ENCODE assay signal across 11 mouse cellular contexts in genomic region chr11:77901775-77902355, GRCm38 (mm10). TPM values are rescaled to one million over a fixed set of nuclear protein-coding genes. Genes with fewer than 3 reads are reported as not detected.
DNase-seq lines count a peak whose midpoint lies in the region; ATAC-seq and TF ChIP-seq lines count a peak whose summit lies in the region.
"Had no signal": no experiment of that assay in that cellular context is flagged by ENCODE, and none has a peak within 500 bp of the region (broad histone marks: within the 10 kb centered on the region; RNA-seq: fewer than 3 reads in every experiment).

No protein-coding gene starts in this region.

- H3K9ac ChIP-seq in kidney, embryonic 16.5 days (replicated peaks; ENCODE audit: low read length), result no peak overlapping the region
- peak overlapping the region; percentile 8; the same call in 1 of the 2 replicates for H3K9ac ChIP-seq in ES-Bruce4 (ENCODE audit: low read depth, poor library complexity, severe bottlenecking)
- H3K9ac ChIP-seq in forebrain, embryonic 12.5 days, result no peak overlapping the region
- H3K9ac ChIP-seq in midbrain, embryonic 12.5 days (replicated peaks), result no peak overlapping the region

- H3K27ac ChIP-seq in kidney, embryonic 16.5 days (ENCODE audit: low read length), result no peak overlapping the region
- H3K27ac ChIP-seq in ES-Bruce4 (ENCODE audit: insufficient read depth, low read length), result no peak overlapping the region
- H3K27ac ChIP-seq in forebrain, embryonic 12.5 days, result peak overlapping the region; percentile 22
- 0 out of 2 replicates have a peak overlapping the region, but pooled peaks have one; percentile 39 for H3K27ac ChIP-seq in midbrain, embryonic 12.5 days (replicated peaks)

- H3K4me3 ChIP-seq in kidney, embryonic 16.5 days (ENCODE audit: low read length), result no peak overlapping the region
- no peak overlapping the region for H3K4me3 ChIP-seq in ES-Bruce4 (ENCODE audit: low read depth, low read length)
- H3K4me3 ChIP-seq in forebrain, embryonic 12.5 days (replicated peaks), result no peak overlapping the region
- no peak overlapping the region for H3K4me3 ChIP-seq in midbrain, embryonic 12.5 days

- peaks cover 8% of the 10 kb centered on the region for H3K4me1 ChIP-seq in kidney, embryonic 16.5 days (ENCODE audit: insufficient read depth, low read length)
- peaks cover 7% of the 10 kb centered on the region for H3K4me1 ChIP-seq in ES-Bruce4 (ENCODE audit: control insufficient read depth, insufficient read depth, low read length)
- H3K4me1 ChIP-seq in forebrain, embryonic 12.5 days, result peaks cover 51% of the 10 kb centered on the region
- H3K4me1 ChIP-seq in midbrain, embryonic 12.5 days, result peaks cover 53% of the 10 kb centered on the region

- H3K4me2 ChIP-seq in kidney, embryonic 16.5 days (replicated peaks; ENCODE audit: low read depth, low read length), result no peak overlapping the region
- no peak overlapping the region for H3K4me2 ChIP-seq in forebrain, embryonic 12.5 days
- no peak overlapping the region for H3K4me2 ChIP-seq in midbrain, embryonic 12.5 days (replicated peaks)
- H3K4me2 ChIP-seq: heart, embryonic 11.5 days had no signal

- TF ChIP-seq EP300 in ES-Bruce4 (IDR thresholded peaks at IDR 0.05; ENCODE audit: insufficient read depth, low read depth, low read length), result no peak

- no peak for TF ChIP-seq POLR2A in ES-Bruce4 (IDR thresholded peaks at IDR 0.05; ENCODE audit: insufficient read depth, low read length)

- DNase-seq in kidney, adult 18-20 months, result peak; percentile 38
- DNase-seq in retina, postnatal 1 day, result no peak
- no peak for DNase-seq in adrenal gland, postnatal 4 days (ENCODE audit: low spot score in 2 of 2)
- DNase-seq in adrenal gland, adult (ENCODE audit: inconsistent age in 2 of 2, low spot score in 1 of 2), result no peak
- DNase-seq: layer of hippocampus, adult 9-11 months had no signal

- no peaks in the 10 kb centered on the region for H3K36me3 ChIP-seq in kidney, embryonic 16.5 days (ENCODE audit: insufficient read depth, low read length)
- no peaks in the 10 kb centered on the region for H3K36me3 ChIP-seq in ES-Bruce4 (ENCODE audit: control insufficient read depth, insufficient read depth, low read length, poor library complexity, severe bottlenecking)
- H3K36me3 ChIP-seq in forebrain, embryonic 12.5 days (replicated peaks), result no peaks in the 10 kb centered on the region
- no peaks in the 10 kb centered on the region for H3K36me3 ChIP-seq in midbrain, embryonic 12.5 days

- peaks cover 20% of the 10 kb centered on the region for H3K27me3 ChIP-seq in kidney, embryonic 16.5 days (ENCODE audit: insufficient read depth, low read length)
- H3K27me3 ChIP-seq in ES-Bruce4 (ENCODE audit: control insufficient read depth, insufficient read depth, low read length, poor library complexity, severe bottlenecking), result no peaks in the 10 kb centered on the region
- peaks cover 11% of the 10 kb centered on the region; the same call in 1 of the 2 replicates for H3K27me3 ChIP-seq in forebrain, embryonic 12.5 days
- H3K27me3 ChIP-seq in midbrain, embryonic 12.5 days, result peaks cover 55% of the 10 kb centered on the region

- WGBS in kidney, embryonic 16.5 days, result 44% methylated on average over 8 of the region's 8 CpGs
- 34% methylated on average over 8 of the region's 8 CpGs for WGBS in forebrain, embryonic 12.5 days
- 33% methylated on average over 7 of the region's 8 CpGs for WGBS in midbrain, embryonic 12.5 days

- no peak for ATAC-seq in kidney, embryonic 16.5 days (ENCODE audit: low FRiP score, low TSS enrichment)
- ATAC-seq in forebrain, embryonic 12.5 days (ENCODE audit: low FRiP score), result no peak
- no peak for ATAC-seq in midbrain, embryonic 12.5 days (ENCODE audit: low FRiP score, low read depth)
- ATAC-seq: intestine, postnatal 0 days had no signal

- TF ChIP-seq CTCF in ES-Bruce4 (IDR thresholded peaks at IDR 0.05; ENCODE audit: low read depth, low read length), result no peak

- H3K9me3 ChIP-seq in kidney, embryonic 16.5 days (ENCODE audit: low read length), result no peaks in the 10 kb centered on the region
- no peaks in the 10 kb centered on the region for H3K9me3 ChIP-seq in ES-Bruce4 (replicated peaks; ENCODE audit: control insufficient read depth, insufficient read depth, low read length, poor library complexity, severe bottlenecking)
- H3K9me3 ChIP-seq in forebrain, embryonic 12.5 days, result no peaks in the 10 kb centered on the region
- no peaks in the 10 kb centered on the region for H3K9me3 ChIP-seq in midbrain, embryonic 12.5 days

RNA-seq across cellular contexts. Expression of gene Pipox, which starts 8.0 kb away (rescaled TPM):
- 14.7 and 16.0 TPM in 2 replicates for polyA plus RNA-seq in kidney, embryonic 16.5 days (2015; fragmentation: Nextera tagmentation; extraction: Ambion mirVana)
- polyA plus RNA-seq in ES-Bruce4 (2011; ENCODE audit: insufficient read depth, insufficient read length, low read depth, missing spikeins), result 14.3 and 17.0 TPM in 2 replicates
- polyA plus RNA-seq in forebrain, embryonic 12.5 days (2016; fragmentation: Nextera tagmentation; extraction: Ambion mirVana), result 14.5 and 16.5 TPM in 2 replicates
- polyA plus RNA-seq in midbrain, embryonic 12.5 days (2016; fragmentation: Nextera tagmentation; extraction: Ambion mirVana), result 12.0 and 14.4 TPM in 2 replicates
- total RNA-seq in adrenal gland, postnatal 4 days (2021), result 10 to 100 TPM in 1 of 2 experiments, 1 to 10 TPM in 1; 9.1 to 16.9 TPM

RNA-seq across cellular contexts. Expression of gene Sez6, which starts 28.7 kb away (rescaled TPM):
- 0.19 and 0.27 TPM in 2 replicates for polyA plus RNA-seq in kidney, embryonic 16.5 days (2015; fragmentation: Nextera tagmentation; extraction: Ambion mirVana)
- polyA plus RNA-seq in ES-Bruce4 (2011; ENCODE audit: insufficient read depth, insufficient read length, low read depth, missing spikeins), result 0.33 and 0.57 TPM in 2 replicates
- 54.0 and 62.2 TPM in 2 replicates for polyA plus RNA-seq in forebrain, embryonic 12.5 days (2016; fragmentation: Nextera tagmentation; extraction: Ambion mirVana)
- polyA plus RNA-seq in midbrain, embryonic 12.5 days (2016; fragmentation: Nextera tagmentation; extraction: Ambion mirVana), result 39.5 and 40.3 TPM in 2 replicates
- total RNA-seq in adrenal gland, postnatal 4 days (2021), result 1 to 10 TPM; 3.9 to 6.0 TPM

Comparison
In these comparisons a context has a peak if more than half of its experiments do, and no peak if none do; other contexts are left out.
1. H3K27ac ChIP-seq: peak in forebrain, embryonic 12.5 days (single experiment) and midbrain, embryonic 12.5 days (single experiment); none in kidney, embryonic 16.5 days (single experiment) and ES-Bruce4 (single experiment).
2. RNA of gene Sez6, which starts 28.7 kb away (polyA plus RNA-seq): 54.0 to 62.2 TPM in forebrain, embryonic 12.5 days and 39.5 to 40.3 TPM in midbrain, embryonic 12.5 days; 0.33 to 0.57 TPM in ES-Bruce4 and 0.19 to 0.27 TPM in kidney, embryonic 16.5 days; every median in the first group is over 10 times any median in the second.